Mouse (Mus musculus): ENCODE data around the gene Rdh16.

DNA sequence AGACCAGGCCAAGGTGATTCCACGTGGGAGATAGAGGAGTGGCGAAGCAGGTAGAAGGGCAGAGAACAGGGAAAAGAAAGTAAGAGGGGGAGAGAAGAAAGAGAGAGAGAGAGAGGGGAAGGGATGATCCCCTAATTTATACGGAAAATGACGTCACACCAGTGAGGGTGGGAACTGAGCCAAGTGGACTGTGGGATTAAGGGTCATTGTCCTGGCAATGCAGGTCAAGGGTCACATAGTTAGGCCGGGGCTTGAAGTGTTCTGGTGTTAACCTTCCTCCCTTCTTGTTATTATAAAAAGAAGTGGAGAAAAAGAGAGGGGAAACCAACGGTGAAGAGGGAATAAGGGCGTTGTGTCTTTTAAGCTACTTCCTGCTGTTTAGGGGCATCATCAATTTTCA is 3.5 kb downstream of the Rdh16 start:
- no peak for TF ChIP-seq CTCF (IDR thresholded peaks at IDR 0.05; ENCODE audit: low read depth)
- TF ChIP-seq EP300 (optimal IDR thresholded peaks at IDR 0.05): no peak
